Mouse (Mus musculus) MEL (cell line): ENCODE results near the gene Il6st. TPM values are rescaled to one million over a fixed set of nuclear protein-coding genes. Genes with fewer than 3 reads are reported as not detected.

Experiments
- DNase-seq: peaks from one replicate; pipeline ENCODE4 v3.0.0; 2011; ENCODE audit warnings: low read depth, low spot score
- H3K27ac ChIP-seq: 2 replicates; pipeline ENCODE4 v1.5.1; 2012; ENCODE audit warnings: low read depth, mild to moderate bottlenecking, control low read depth, low read length, moderate library complexity; ENCODE audit not compliant: control insufficient read depth
- H3K27me3 ChIP-seq, 2 experiments: fragments of 150-350 bp in 1 of 2; sonication (generic) in 1 of 2; 2 replicates each; pipeline ENCODE4 v1.6.1; 2012; ENCODE audit warnings: low read length in 2 of 2, mild to moderate bottlenecking in 2 of 2, improper control_type of control experiment in 1 of 2, moderate library complexity in 1 of 2; ENCODE audit not compliant: insufficient read depth in 2 of 2, control insufficient read depth in 1 of 2
- H3K36me3 ChIP-seq, 2 experiments: 2 replicates each; pipeline ENCODE4 v1.6.1; 2012 to 2014; ENCODE audit warnings: low read length in 2 of 2, improper control_type of control experiment in 1 of 2, inconsistent platforms in 1 of 2, mild to moderate bottlenecking in 1 of 2; ENCODE audit not compliant: insufficient read depth in 2 of 2, control insufficient read depth in 1 of 2
- H3K4me1 ChIP-seq, 2 experiments: fragments of 150-350 bp in 1 of 2; sonication (generic) in 1 of 2; 2 replicates each; pipeline ENCODE4 v1.6.1; 2012; ENCODE audit warnings: low read length in 2 of 2, improper control_type of control experiment in 1 of 2, mild to moderate bottlenecking in 1 of 2; ENCODE audit not compliant: insufficient read depth in 2 of 2, control insufficient read depth in 1 of 2
- H3K4me3 ChIP-seq, 2 experiments: fragments of 150-350 bp in 1 of 2; sonication (generic) in 1 of 2; 2 replicates each; pipeline ENCODE4 v1.5.1; 2012; ENCODE audit warnings: low read depth in 2 of 2, low read length in 2 of 2, mild to moderate bottlenecking in 2 of 2, moderate library complexity in 2 of 2, control low read depth in 1 of 2, improper control_type of control experiment in 1 of 2; ENCODE audit not compliant: control insufficient read depth in 1 of 2, insufficient read depth in 1 of 2
- H3K79me2 ChIP-seq: 2 replicates; pipeline ENCODE4 v1.6.1; 2012; ENCODE audit warnings: mild to moderate bottlenecking, low read length, moderate library complexity; ENCODE audit not compliant: control insufficient read depth, poor library complexity, insufficient read depth
- H3K9ac ChIP-seq: 2 replicates; pipeline ENCODE4 v1.6.1; 2012; ENCODE audit warnings: low read depth, mild to moderate bottlenecking, control low read depth, low read length, moderate library complexity; ENCODE audit not compliant: control insufficient read depth, poor library complexity, severe bottlenecking
- H3K9me3 ChIP-seq: fragments of 150-350 bp; sonication (generic); replicated peaks from 2 replicates; pipeline ENCODE4 v1.6.1; 2012; ENCODE audit warnings: mild to moderate bottlenecking, low read length, improper control_type of control experiment, moderate library complexity; ENCODE audit not compliant: insufficient read depth
- BHLHE40 ChIP-seq: IDR thresholded peaks from 2 replicates; pipeline ENCODE4 v1.6.1; 2012; ENCODE audit warnings: low read depth, mild to moderate bottlenecking, inconsistent platforms, low read length, improper control_type of control experiment, borderline replicate concordance
- CHD1 ChIP-seq: IDR thresholded peaks from 2 replicates; pipeline ENCODE4 v1.6.1; 2012; ENCODE audit warnings: low read depth, mild to moderate bottlenecking, inconsistent platforms, low read length, improper control_type of control experiment
- CTCF ChIP-seq, 3 experiments: IDR thresholded peaks in 2 of 3; conservative IDR thresholded peaks in 1 of 3; 2 replicates each; pipeline ENCODE4 v1.5.1; 2011 to 2012; ENCODE audit warnings: low read length in 3 of 3, low read depth in 2 of 3, mild to moderate bottlenecking in 2 of 3, improper control_type of control experiment in 1 of 3, inconsistent platforms in 1 of 3, mixed read lengths in 1 of 3, moderate library complexity in 1 of 3; ENCODE audit not compliant: control insufficient read depth in 1 of 3, insufficient read depth in 1 of 3, poor library complexity in 1 of 3, severe bottlenecking in 1 of 3
- E2F4 ChIP-seq: IDR thresholded peaks from 2 replicates; pipeline ENCODE4 v1.6.1; 2011; ENCODE audit warnings: low read depth, low read length, improper control_type of control experiment, borderline replicate concordance
- ELF1 ChIP-seq: IDR thresholded peaks from 2 replicates; pipeline ENCODE4 v1.6.1; 2014; ENCODE audit warnings: low read depth, mild to moderate bottlenecking, inconsistent platforms, low read length, improper control_type of control experiment, moderate library complexity
- EP300 ChIP-seq, 2 experiments: IDR thresholded peaks; 2 replicates each; pipeline ENCODE4 v1.6.1; 2011; ENCODE audit warnings: improper control_type of control experiment in 2 of 2, low read length in 2 of 2, low read depth in 1 of 2, mild to moderate bottlenecking in 1 of 2
- ETS1 ChIP-seq: IDR thresholded peaks from 2 replicates; pipeline ENCODE4 v1.6.1; 2012; ENCODE audit warnings: low read depth, mild to moderate bottlenecking, inconsistent platforms, low read length, improper control_type of control experiment, moderate library complexity
- GABPA ChIP-seq: IDR thresholded peaks from 2 replicates; pipeline ENCODE4 v1.6.1; 2012; ENCODE audit warnings: low read depth, mild to moderate bottlenecking, inconsistent platforms, low read length, improper control_type of control experiment, moderate library complexity
- GATA1 ChIP-seq: IDR thresholded peaks from 2 replicates; pipeline ENCODE4 v1.6.1; 2011; ENCODE audit warnings: low read depth, low read length, improper control_type of control experiment
- HCFC1 ChIP-seq: IDR thresholded peaks from 2 replicates; pipeline ENCODE4 v1.6.1; 2012; ENCODE audit warnings: low read depth, mild to moderate bottlenecking, inconsistent platforms, low read length, improper control_type of control experiment, moderate library complexity
- JUND ChIP-seq: IDR thresholded peaks from 2 replicates; pipeline ENCODE4 v1.6.1; 2011; ENCODE audit warnings: low read depth, mild to moderate bottlenecking, improper control_type of control experiment, low read length
- KAT2A ChIP-seq: conservative IDR thresholded peaks from 2 replicates; pipeline ENCODE4 v1.6.1; 2012; ENCODE audit warnings: low read depth, low read length, improper control_type of control experiment, inconsistent platforms
- MAX ChIP-seq: IDR thresholded peaks from 2 replicates; pipeline ENCODE4 v1.6.1; 2011; ENCODE audit warnings: low read length, improper control_type of control experiment
- MAZ ChIP-seq: IDR thresholded peaks from 2 replicates; pipeline ENCODE4 v1.6.1; 2012; ENCODE audit warnings: low read depth, mild to moderate bottlenecking, inconsistent platforms, low read length, improper control_type of control experiment
- MEF2A ChIP-seq: IDR thresholded peaks from 2 replicates; pipeline ENCODE4 v1.6.1; 2014; ENCODE audit warnings: low read depth, mild to moderate bottlenecking, inconsistent platforms, low read length, improper control_type of control experiment; ENCODE audit not compliant: poor library complexity, insufficient replicate concordance, severe bottlenecking; ENCODE audit errors: extremely low read depth
- MXI1 ChIP-seq: IDR thresholded peaks from 2 replicates; pipeline ENCODE4 v1.6.1; 2011; ENCODE audit warnings: mild to moderate bottlenecking, low read depth, low read length, improper control_type of control experiment
- MYB ChIP-seq: IDR thresholded peaks from 2 replicates; pipeline ENCODE4 v1.6.1; 2011; ENCODE audit warnings: mild to moderate bottlenecking, low read depth, low read length, improper control_type of control experiment
- MYC ChIP-seq: IDR thresholded peaks from 2 replicates; pipeline ENCODE4 v1.6.1; 2011; ENCODE audit warnings: low read depth, mild to moderate bottlenecking, low read length, improper control_type of control experiment, moderate library complexity
- NELFE ChIP-seq: IDR thresholded peaks from 2 replicates; pipeline ENCODE4 v1.6.1; 2011; ENCODE audit warnings: low read depth, low read length, improper control_type of control experiment
- NRF1 ChIP-seq: IDR thresholded peaks from 2 replicates; pipeline ENCODE4 v1.6.1; 2014; ENCODE audit warnings: low read depth, mild to moderate bottlenecking, inconsistent platforms, low read length, improper control_type of control experiment, moderate library complexity; ENCODE audit not compliant: poor library complexity, insufficient read depth, severe bottlenecking
- POLR2AphosphoS2 ChIP-seq: IDR thresholded peaks from 2 replicates; pipeline ENCODE4 v1.6.1; 2011; ENCODE audit warnings: low read length, improper control_type of control experiment
- POLR2AphosphoS5 ChIP-seq: IDR thresholded peaks from 2 replicates; pipeline ENCODE4 v1.6.1; 2012; ENCODE audit warnings: low read depth, borderline replicate concordance, mild to moderate bottlenecking, inconsistent platforms, low read length, moderate library complexity, mixed read lengths
- SIN3A ChIP-seq: IDR thresholded peaks from 2 replicates; pipeline ENCODE4 v1.6.1; 2012; ENCODE audit warnings: low read length, improper control_type of control experiment, inconsistent platforms
- SMC3 ChIP-seq: IDR thresholded peaks from 2 replicates; pipeline ENCODE4 v1.6.1; 2011; ENCODE audit warnings: low read depth, low read length, improper control_type of control experiment
- TBP ChIP-seq: IDR thresholded peaks from 2 replicates; pipeline ENCODE4 v1.8.0; 2011; ENCODE audit warnings: low read depth, low read length, improper control_type of control experiment
- TCF12 ChIP-seq: IDR thresholded peaks from 2 replicates; pipeline ENCODE4 v1.6.1; 2014; ENCODE audit warnings: low read depth, mild to moderate bottlenecking, inconsistent platforms, low read length, improper control_type of control experiment, moderate library complexity
- USF1 ChIP-seq: IDR thresholded peaks from 2 replicates; pipeline ENCODE4 v1.6.1; 2014; ENCODE audit warnings: low read depth, mild to moderate bottlenecking, inconsistent platforms, low read length, improper control_type of control experiment, moderate library complexity
- USF2 ChIP-seq, 2 experiments: IDR thresholded peaks; 2 replicates each; pipeline ENCODE4 v1.6.1; 2011 to 2012; ENCODE audit warnings: improper control_type of control experiment in 2 of 2, low read length in 2 of 2, borderline replicate concordance in 1 of 2, inconsistent platforms in 1 of 2, low read depth in 1 of 2, mild to moderate bottlenecking in 1 of 2; ENCODE audit not compliant: insufficient read depth in 1 of 2
- ZC3H11A ChIP-seq: IDR thresholded peaks from 2 replicates; pipeline ENCODE4 v1.6.1; 2012; ENCODE audit warnings: low read depth, mild to moderate bottlenecking, inconsistent platforms, low read length, improper control_type of control experiment
- ZMIZ1 ChIP-seq: IDR thresholded peaks from 2 replicates; pipeline ENCODE4 v1.6.1; 2012; ENCODE audit warnings: low read depth, mild to moderate bottlenecking, inconsistent platforms, low read length, improper control_type of control experiment, moderate library complexity
- ZNF384 ChIP-seq: IDR thresholded peaks from 2 replicates; pipeline ENCODE4 v1.6.1; 2012; ENCODE audit warnings: low read depth, mild to moderate bottlenecking, inconsistent platforms, low read length, improper control_type of control experiment
- polyA plus RNA-seq, 2 experiments: library from polyadenylated mRNA; stranded (reverse) in 1 of 2; unstranded in 1 of 2; fragments of >175 nt in 1 of 2; fragments of >200 nt in 1 of 2; gene quantifications; 2 replicates each; pipeline versions ENCODE4 v1.2.1 to v1.2.4; 2012; ENCODE audit warnings: low replicate concordance in 2 of 2, low read depth in 1 of 2; ENCODE audit not compliant: insufficient read length in 2 of 2, insufficient read depth in 1 of 2, missing spikeins in 1 of 2
- total RNA-seq: library from RNA; depleted of rRNA; stranded (reverse); fragments of 300-350 nt; gene quantifications from 2 replicates; pipeline ENCODE4 v1.2.3, GENCODE M21; 2012

Il6st gene
- total and polyA plus RNA-seq, 3 experiments: 1.7 to 3.7 TPM; not detected in 1

DNA sequence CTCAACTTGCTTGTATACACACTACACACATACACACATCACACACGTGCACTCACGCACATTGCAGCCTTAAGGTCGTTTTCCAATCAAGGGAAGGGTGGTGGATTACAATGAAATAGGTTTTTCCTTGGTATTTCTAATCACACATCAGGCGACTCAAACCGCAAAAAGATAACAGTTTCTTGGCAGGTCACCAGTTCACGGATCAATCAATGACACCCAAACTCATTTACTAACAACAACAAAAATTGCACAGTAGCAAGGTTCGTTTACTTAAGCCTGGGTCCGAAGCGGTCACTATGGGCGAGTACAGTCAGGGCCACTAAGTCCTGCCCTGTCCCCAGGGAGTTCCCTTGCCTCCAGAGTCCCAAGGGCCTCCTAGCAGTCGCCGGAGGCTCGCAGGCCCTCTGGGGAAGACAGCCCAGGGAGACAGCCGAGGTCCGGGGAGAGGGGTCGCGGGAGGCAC is 500 bp upstream of the Il6st start:
- Histone ChIP-seq H3K27ac (no peak overlapping the region), H3K4me1 (0 out of 4 replicates have a peak, but pooled peaks cover 0 to 3% of the 10 kb centered on the region in 2 experiments), H3K4me3 (peak overlapping the region; percentile 69 to 91), H3K9ac (peak overlapping the region; percentile 71), H3K9me3 (no peaks in the 10 kb centered on the region), H3K27me3 (peaks cover 0 to 3% of the 10 kb centered on the region in 2 experiments; a peak in 2 of 4 replicates), H3K79me2 (peaks cover 4% of the 10 kb centered on the region), H3K36me3 (peaks cover 0 to 4% of the 10 kb centered on the region in 2 experiments; a peak in 1 of 4 replicates)
- DNase-seq: no peak
- TF ChIP-seq JUND (no peak), ETS1 (0 out of 2 replicates have a peak, but pooled peaks have one; percentile 32), MAZ (no peak), ZMIZ1 (no peak), USF1 (no peak), KAT2A (no peak), MYB (no peak), SIN3A (no peak; the same call in 1 of the 2 replicates), MXI1 (0 out of 2 replicates have a peak, but pooled peaks have one; percentile 2), GABPA (no peak), NELFE (no peak), NRF1 (no peak), MAX (no peak; the same call in 1 of the 2 replicates), ELF1 (no peak), POLR2AphosphoS2 (no peak), CTCF (IDR thresholded peaks at IDR 0.05 in 2 of 3, conservative IDR thresholded peaks at IDR 0.05 in 1 of 3; ENCODE audit: control insufficient read depth in 1 of 3, insufficient read depth in 1 of 3, low read depth in 2 of 3, low read length in 3 of 3, poor library complexity in 1 of 3, severe bottlenecking in 1 of 3) (no peak), POLR2AphosphoS5 (no peak), SMC3 (no peak), HCFC1 (no peak), ZC3H11A (no peak), MEF2A (no peak), TCF12 (no peak), ZNF384 (no peak), GATA1 (peak; percentile 71), MYC (no peak), BHLHE40 (0 out of 2 replicates have a peak, but pooled peaks have one; percentile 67), USF2 (IDR thresholded peaks at IDR 0.05; ENCODE audit: borderline replicate concordance in 1 of 2, insufficient read depth in 1 of 2, low read depth in 1 of 2, low read length in 2 of 2) (no peak), CHD1 (no peak), TBP (no peak), EP300 (IDR thresholded peaks at IDR 0.05; ENCODE audit: low read depth in 1 of 2, low read length in 2 of 2) (peak in 1 of 2 experiments; percentile 59; a peak in 3 of 4 replicates), E2F4 (no peak)
